Mouse (Mus musculus) ovary, adult 18-20 months (tissue): ENCODE measurements at regions not wholly inside any gene's neighbourhood (a gene's known extent, or its start where the extent isn't known, plus 50 kb on each side); places are given as distances from the start of the nearest gene placed in this dataset.

Source experiments
- DNase-seq: peaks from one replicate; pipeline ENCODE4 v3.0.0; 2022; ENCODE audit warnings: low spot score, mixed read lengths

DNA sequence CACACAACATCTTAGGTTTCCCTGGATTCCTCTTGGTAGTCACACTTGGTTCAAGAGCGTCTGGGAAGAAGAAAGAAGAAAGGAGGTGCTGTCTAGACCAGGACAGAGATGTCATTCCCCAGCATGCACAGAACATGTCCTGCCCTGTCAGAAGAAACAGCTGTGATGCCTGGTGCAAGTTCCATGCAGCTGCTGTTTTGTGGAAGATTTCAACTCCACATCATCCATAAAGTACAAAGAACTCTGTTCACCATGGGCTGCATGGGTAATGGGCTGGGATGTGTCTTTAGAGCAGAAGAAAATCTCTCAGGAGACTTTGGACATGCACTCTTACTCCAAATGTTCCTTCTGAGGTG lies 262.8 kb downstream of the Gm11361 start:
- DNase-seq = no peak

DNA sequence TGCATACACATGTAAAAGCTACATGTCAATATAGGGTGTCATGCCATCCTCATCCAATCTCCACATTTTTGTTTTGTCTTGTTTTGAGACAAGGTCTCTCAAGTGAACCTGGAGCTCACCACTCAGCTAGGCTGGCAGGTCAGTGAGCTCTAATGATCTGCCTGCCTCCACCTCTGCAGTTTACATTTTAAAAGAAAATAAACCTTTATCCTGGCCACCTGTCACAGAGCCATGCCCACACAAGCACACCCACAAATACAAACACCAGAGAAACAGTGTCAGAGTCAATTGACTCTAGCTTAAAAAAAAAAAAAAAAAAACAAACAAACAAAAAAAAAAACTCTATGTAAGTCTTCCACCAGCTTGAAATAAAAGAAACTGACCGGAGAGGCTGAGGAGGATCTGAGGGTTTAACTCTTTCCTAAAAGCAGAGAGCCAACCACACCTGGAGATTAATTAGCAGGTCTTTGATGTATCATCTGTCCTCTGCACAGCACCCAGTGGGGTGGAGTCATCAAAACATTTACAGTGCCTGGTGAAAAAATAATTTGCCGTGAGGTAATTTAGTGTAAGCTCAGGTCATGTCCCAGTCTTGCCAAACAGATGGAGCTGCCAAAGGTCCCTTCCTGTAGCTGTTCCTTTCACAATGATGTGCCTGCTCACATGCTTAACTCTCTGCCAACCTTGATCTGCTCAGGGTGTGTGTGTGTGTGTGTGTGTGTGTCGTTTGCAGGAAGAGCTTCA lies 262.2 kb downstream of the Gm11361 start:
- no peak for DNase-seq

DNA sequence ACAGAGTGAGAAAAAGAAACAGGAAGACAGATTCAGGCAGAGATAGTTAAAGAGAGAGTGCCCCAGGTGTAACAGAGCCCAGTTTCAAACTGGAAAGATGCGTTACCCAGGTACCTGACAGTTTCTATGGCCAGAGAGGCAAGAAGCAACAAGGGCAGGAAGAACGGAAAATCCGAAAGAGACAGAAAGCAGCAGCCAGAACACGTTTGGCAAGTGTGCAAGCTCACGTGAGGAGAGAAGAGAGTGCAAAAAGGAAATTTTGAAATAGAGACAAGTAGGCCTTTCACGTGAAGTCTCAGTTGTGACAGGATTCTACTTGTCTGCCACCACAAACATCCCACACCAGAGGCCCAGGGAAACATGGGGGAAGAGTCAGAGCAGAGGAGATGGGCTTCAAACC lies 259.8 kb downstream of the Gm11361 start:
- no peak for DNase-seq

DNA sequence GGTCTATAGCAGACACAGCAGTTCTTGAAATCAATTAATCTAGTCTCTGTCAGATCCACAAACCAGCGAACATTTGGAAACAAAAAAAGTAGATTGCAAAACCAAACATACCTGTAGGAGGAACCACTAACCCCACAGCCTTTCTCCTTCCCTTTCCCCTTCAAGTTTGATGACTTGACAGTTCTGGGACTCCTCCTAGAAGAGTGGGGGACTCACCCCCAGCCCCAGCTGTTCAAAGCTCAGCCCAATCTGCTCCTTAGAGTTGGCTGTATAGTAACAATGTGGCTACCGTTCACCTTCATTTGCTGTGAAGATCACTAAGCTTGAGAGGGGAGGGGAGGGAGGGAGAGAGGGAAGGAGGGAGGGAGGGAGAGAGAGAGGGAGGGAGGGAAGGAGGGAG lies 259.3 kb downstream of the Gm11361 start:
- no peak for DNase-seq

DNA sequence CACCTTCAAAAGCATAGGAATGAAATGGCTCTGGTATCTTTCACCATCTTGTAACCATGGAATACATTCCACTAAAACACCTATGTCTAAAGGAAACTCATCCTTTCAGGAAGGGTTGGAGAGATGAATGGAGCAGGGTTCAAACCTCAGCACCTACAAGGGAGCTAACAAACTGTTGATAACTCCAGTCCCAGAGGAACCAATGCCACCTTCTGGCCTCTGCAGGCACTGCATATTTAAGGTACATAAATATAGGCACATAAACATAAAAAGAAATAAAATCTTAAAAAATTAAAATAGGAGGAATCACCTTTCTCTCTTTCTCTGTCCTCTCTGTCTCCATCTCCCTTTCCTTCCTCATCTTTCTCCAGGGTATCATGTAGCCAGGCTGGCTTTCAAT lies 256.9 kb downstream of the Gm11361 start:
- no peak for DNase-seq

DNA sequence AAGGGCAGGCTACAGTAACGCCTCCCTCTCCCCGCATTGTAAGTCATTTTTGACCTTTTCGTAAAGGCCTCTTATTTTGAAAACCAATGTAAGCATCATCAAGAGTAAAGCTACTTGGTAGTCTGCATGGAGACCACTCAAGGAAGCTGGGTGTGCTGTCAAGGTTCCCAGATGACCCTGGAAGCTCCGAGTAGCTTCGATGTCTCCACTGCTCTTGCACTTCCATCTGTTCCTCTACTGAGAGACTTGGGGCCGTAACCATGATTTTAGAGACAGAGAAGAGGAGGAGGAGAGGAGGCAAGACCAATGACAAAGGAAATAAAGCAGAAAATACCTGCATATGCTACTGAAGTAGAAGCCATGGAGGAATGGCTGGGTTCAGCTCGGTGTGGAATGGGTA lies 256.0 kb downstream of the Gm11361 start:
- no peak for DNase-seq

DNA sequence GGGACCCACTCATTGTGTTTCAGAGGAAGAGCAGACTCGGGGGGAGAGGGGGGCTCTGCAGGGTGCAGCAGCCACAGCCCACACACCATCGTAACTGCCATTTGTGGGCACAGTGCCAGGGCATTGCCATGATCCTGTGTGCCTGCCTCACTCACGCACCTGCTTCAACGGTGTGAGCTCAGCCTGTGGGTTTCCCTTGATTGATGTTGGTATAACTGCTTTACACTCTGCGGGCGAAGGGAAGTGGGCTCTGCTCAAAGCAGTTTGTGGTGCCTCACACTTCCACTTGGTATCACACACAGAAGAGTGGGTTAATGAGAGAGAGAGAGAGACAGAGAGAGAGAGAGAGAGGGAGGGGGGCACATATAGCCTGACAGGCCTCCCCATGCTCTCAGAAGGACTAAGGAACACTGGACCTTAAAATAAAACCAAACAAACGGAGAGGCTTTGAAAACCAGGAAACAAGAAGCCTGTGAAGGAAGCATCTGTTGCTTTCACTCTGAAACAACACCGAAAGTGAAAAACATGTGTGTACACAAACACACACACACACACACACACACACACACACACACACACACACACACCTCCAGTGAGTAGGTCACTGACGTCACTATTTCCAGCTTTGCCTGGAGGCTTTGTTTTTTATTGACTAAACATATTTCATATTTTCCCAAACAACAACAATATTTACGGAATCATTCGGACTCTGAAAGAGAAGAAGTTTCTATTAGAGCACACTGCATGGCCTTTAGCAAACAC lies 255.4 kb downstream of the Gm11361 start:
- no peak for DNase-seq

DNA sequence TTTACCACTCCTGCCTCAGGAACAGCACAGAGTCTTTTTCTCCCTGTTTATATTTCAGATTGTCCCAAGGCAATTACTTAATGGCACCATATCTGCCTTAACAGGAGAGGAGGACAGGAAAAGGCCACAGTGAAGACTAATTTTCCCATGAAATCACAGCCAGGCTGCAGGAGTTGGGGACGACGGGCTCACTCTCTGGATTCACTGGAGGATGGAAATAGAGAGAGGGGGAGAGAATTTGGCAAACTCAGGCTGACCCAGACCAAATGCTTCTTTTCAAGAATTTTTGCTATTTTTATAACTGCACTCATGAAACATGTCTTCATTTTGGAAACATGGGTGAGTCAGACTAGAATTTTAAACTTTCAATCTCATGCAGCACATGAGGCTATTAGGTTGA lies 250.9 kb downstream of the Gm11361 start:
- no peak for DNase-seq

DNA sequence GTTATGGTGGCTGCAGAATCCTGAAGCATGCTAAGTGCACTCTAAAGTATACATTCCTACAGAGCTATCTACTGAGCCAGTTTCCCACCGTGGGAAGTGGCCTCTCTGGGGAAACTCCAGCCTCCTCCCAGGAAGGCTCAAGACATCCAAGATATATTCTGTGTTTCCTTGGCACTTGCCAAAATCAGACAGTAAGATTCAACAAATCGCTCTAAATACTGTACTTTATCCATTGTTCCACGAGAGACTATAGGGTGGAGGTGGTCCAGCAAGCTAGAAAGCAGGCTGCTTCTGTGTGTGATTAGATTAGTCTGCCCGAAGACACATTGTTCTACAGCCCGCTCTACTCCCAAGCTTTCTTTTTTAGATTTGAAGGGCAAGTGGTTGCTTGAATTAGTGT lies 250.5 kb downstream of the Gm11361 start:
- no peak for DNase-seq

DNA sequence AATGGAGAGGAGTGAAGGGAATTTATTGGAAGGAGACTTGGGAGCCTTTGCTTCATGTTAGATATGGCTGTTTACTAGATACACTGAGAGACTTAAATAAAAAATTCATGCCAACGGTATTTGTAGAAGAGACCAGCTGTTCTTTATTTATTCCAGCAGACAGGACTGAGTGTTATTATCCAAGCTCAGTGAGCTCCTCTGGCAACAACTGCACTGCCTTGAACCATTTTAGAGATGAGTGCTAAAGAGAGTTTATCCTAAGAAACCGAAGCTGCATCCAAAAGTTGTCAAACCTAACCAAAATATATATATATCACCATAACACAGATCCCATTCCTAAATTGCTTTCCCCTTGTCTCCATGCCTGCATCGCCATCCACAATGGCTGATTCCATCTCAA lies 247.0 kb downstream of the Gm11361 start:
- DNase-seq = no peak

DNA sequence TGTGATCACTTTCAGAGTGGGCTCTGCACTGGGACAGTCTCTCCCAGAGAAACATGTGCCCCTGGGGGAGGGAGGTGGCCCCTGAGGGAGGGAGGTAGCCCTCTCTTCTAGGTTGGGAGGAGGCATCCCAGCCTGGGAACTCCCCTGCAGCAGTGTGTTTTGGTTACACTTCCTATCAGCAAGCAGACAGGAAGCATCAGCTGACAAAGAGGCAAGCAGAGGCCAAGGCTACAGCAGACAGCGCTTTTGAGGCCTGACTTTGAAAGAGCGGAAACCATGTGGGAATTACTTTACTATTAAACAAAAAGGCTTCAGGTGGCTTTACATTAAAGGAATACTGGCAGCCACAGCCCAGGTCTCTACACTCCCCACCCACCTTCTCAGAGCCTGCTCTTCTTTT lies 244.8 kb downstream of the Gm11361 start:
- DNase-seq = peak; percentile 50

DNA sequence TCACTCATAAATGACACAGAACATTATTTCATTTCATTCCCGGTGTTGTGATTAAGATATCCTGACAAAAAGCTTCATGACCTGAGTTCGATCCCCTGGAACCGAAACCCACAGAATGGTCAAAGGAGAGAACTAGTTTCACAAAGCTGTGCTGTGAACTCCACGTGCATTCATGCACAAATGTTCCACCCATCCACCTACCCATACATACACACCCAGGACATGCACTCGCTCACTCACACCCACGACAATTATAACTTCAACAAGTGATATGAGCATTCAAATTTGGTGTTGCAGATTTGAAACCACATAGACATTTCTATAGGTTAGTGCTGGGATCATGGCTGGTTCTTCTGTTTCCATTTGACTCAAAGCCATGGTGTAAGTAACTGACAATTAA lies 243.4 kb downstream of the Gm11361 start:
- DNase-seq = no peak

DNA sequence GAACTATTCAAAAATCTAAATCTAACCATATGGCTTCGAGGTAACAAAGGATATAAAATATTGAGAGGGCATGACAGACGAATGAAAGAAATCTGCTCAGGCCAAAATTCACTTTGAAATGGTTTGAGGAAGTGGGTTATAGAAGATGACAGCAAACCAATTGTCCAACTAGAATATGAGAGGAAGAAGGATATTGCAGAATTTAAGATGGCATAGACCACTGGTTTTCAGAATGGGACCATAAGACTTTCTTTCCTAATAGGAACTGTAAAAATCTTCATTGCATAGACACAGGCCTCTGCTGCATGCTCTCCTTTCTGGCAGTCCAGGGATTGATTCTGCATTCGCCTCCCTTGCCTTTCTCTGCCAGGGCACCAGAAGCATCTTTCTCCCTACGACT lies 240.2 kb downstream of the Gm11361 start:
- no peak for DNase-seq

DNA sequence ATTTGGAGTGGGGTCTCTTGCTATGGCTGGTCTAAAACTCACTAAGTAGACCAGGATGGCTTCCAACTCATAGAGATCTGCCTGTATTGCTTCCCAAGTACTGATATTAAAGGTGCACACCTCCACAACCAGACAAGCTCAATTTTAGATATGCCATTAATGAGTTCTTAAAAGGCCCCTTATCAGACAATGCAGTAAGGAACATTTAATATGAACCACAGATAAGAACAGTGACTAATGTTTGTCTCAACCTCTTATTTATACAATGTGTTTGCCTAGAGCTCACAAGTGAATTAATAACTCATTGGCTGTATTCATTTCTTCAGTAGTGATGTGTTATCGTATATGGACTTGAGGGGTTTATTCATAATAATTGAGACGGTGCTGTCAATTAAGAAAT lies 234.7 kb downstream of the Gm11361 start:
- no peak for DNase-seq

DNA sequence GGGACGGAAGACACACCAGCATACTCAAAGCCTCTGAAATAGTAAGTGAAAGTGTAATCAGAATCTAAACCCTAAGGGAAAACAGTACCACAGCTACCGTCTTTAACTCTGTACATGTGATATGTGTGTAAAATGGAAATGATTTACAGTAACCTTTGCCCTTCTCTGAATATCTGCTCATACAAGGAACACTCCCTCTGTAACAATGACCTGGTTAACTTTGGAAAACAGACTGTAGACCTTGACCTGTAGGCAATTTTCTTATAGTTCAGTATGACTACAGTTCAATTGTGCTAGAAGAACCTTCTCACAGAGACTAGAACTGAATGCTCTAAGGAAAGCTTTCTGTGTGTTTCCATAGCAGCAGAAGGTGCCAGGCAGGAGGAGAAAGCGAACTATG lies 226.4 kb downstream of the Gm11361 start:
- no peak for DNase-seq

DNA sequence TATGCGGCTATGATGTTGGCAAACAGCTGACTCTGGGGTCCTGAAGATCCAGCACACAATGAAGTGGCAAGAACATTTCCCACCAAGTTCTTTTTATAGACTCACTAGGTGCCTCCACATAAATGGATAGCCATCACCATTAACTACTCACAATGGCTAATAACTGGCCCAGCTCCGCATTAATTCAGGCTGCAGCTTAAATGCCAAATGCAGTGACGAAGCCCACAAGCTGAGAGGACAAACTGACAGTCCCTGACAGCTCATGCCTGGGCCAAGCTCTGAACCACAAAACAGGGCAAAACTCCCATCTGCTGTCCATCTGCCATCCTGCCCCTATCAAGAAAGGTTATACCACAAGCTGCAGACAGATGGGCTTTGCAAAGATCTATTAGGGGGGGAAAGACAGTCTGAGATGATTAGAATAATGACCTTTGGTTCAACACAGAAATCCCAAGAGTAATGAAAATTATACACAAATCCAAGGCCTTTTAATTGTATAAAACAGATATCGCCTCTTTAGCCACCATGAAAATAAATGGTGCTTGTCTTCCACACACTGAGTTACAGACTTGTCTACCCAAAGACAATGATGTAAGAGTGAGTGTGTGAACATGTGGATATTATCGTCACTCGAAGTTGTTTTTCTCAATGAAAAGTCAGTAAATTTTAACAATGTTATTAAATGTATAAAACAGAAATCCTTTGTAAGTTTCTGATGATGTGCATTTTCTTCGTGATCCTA lies 224.1 kb downstream of the Gm11361 start:
- no peak for DNase-seq

DNA sequence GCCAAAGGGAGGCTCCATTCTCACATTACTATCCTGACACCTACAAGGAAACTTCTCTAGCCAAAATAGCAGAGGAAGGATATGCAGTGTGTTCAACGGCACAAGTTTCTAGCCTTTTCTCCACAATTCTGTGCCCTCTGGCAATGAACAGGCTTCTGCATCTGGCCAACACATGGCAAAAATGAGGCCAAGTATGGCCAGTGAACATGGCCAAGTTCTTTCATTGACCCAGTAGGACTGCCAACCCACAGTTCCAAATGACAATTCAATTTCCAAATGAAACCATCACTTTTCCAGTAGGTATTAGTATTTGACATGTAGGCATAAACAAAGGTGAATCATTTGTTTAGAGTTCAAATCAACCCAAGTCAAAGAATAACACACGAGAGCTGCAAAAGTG lies 208.8 kb downstream of the Gm11361 start:
- DNase-seq = no peak

DNA sequence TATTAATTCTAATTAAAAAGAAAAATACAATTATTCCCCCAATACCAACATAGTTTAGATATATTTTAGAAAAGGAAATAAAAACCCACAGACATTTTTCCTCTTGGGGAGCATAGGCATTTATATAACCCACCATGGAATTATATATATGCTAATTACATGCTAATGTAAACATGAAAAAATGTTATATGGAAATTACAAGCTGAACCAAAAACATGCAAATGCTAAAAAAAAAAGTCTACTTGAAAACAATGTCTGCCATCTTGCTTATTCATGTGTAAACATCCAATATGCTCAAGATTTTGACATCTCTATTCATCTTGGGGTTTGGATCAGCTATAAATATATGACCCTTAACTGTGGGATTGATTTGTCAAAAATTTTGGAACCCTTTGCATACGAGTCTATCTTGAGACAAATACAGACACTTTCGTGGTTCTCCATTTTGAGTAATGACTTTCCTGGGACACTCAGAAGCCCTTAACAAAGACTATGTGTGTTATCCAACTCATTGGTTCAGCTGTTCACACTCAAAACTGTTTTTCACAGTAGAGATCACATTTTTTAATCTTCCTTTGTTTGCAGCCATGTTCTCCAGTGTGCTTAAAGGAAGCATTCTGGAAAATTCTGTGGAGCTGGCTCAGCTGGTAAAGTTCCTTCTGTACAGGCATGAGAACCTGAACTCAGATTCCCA lies 208.0 kb downstream of the Gm11361 start:
- no peak for DNase-seq

DNA sequence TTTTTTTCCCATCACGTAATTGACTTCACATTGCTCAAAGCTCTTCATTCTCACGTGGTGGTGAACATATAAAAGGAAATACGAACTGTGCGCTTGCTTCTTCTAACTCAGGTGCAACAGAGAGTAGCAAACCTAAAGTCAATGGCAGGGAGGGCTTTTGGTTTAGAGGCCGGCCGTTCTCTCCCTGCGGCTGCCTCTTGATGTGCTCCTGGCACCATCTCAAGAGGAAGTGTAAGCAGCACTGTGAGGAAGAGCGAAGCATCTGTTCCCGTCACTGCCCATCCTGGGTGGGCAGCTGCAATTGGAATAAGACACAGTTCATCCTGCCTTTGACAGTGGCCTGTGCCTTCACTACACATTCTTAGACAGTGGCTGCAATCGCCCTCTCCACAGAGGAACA lies 204.0 kb downstream of the Gm11361 start:
- DNase-seq = no peak

DNA sequence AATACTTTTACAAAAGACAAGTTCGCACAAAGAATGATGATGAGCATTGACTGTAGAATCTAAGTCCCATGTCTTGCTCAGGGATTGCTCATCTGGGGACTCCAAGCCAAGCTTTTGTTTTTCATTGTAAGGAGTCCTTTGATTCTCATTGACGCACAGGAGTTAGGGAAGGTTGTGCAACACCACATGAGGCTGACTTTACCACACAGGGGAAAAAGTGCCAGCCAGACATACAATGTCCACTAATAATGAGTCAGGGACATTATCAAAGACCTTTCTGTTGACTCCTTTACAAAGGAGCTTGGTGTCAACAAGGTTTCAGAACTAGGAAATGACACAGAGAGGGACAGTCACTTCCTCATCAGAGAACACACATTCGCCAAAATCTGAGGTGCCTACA lies 200.1 kb downstream of the Gm11361 start:
- DNase-seq = no peak

DNA sequence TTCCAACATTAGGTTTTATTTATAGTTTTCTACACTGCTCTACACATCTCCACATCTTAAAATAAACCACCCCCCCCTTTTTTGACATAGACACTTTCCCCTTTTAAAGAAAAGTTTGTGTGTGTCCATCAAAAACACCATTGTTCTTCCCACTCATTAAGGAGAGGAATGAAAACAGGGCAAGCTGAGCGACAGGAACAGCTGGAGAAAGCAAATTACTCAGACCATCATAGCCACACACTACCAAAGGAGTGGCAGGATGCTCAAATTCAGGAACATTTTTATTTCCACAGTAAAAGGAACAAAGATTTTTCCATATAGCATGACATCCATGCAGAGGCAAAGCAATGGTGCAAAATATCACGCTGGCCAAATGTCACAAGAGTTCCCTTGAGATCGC lies 198.6 kb downstream of the Gm11361 start:
- no peak for DNase-seq

DNA sequence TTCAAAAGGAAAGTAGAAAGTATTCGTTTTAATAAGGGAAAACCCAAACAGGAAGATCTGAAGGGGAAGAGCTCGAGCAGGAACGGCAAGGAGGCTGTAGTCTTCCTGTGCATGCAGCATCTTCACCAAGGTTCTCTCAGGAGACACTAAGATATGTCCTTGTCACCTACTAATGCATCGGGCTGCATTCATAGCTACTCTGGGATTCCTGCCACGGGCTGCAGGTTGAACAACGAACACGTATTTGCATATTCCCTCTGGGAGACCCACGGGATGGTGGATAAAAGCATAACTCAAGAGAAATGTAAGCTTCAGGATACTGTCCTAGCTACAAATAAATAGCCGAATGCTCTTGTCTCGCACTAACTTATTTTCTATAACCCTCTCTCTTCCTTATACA lies 197.7 kb downstream of the Gm11361 start:
- DNase-seq = no peak
